ENCODE assay signal across 8 mouse cellular contexts in genomic region chr8:105264024-105264982, GRCm38 (mm10). TPM values are rescaled to one million over a fixed set of nuclear protein-coding genes. Genes with fewer than 3 reads are reported as not detected.
DNase-seq lines count a peak whose midpoint lies in the region; ATAC-seq lines count a peak whose summit lies in the region.

TSS of gene Tradd (minus strand) at chr8:105264609.
TSS of gene Fbxl8 (plus strand) at chr8:105264648.

- H3K27ac ChIP-seq in embryonic facial prominence, embryonic 12.5 days = no peak within 1 kb of the TSS
- no peak within 1 kb of the TSS for H3K27ac ChIP-seq in heart, embryonic 12.5 days (ENCODE audit: poor library complexity, severe bottlenecking)
- H3K27ac ChIP-seq in kidney, embryonic 15.5 days = no peak within 1 kb of the TSS

- H3K4me3 ChIP-seq in embryonic facial prominence, embryonic 12.5 days = peak within 1 kb of the TSS; percentile 56
- peak within 1 kb of the TSS; percentile 87 for H3K4me3 ChIP-seq in heart, embryonic 12.5 days
- H3K4me3 ChIP-seq in kidney, embryonic 15.5 days (replicated peaks) = peak within 1 kb of the TSS; percentile 60

- peak within 1 kb of the TSS; percentile 62 for H3K9ac ChIP-seq in embryonic facial prominence, embryonic 12.5 days
- peak within 1 kb of the TSS; percentile 80 for H3K9ac ChIP-seq in heart, embryonic 12.5 days
- H3K9ac ChIP-seq in kidney, embryonic 15.5 days = peak within 1 kb of the TSS; percentile 54

- peak; percentile 78 to 79 for DNase-seq in B cell, adult 2 months
- DNase-seq in adrenal gland, adult (ENCODE audit: inconsistent age in 2 of 2, low spot score in 1 of 2) = peak; percentile 88 to 94
- peak; percentile 82 for DNase-seq in lung, postnatal 25 days (ENCODE audit: low spot score)
- peak; percentile 66 for DNase-seq in retina, embryonic 14.5 days (ENCODE audit: low spot score)
- DNase-seq in layer of hippocampus, postnatal 14 days (ENCODE audit: low spot score in 2 of 2) = no peak

- peaks cover 24% of the 10 kb centered on the region for H3K4me1 ChIP-seq in embryonic facial prominence, embryonic 12.5 days
- H3K4me1 ChIP-seq in heart, embryonic 12.5 days (replicated peaks) = peaks cover 31% of the 10 kb centered on the region
- H3K4me1 ChIP-seq in kidney, embryonic 15.5 days = peaks cover 44% of the 10 kb centered on the region

- H3K27me3 ChIP-seq in embryonic facial prominence, embryonic 12.5 days = peaks cover 95% of the 10 kb centered on the region
- H3K27me3 ChIP-seq in heart, embryonic 12.5 days (replicated peaks) = peaks cover 76% of the 10 kb centered on the region
- peaks cover 90% of the 10 kb centered on the region for H3K27me3 ChIP-seq in kidney, embryonic 15.5 days

- no peaks in the 10 kb centered on the region for H3K36me3 ChIP-seq in embryonic facial prominence, embryonic 12.5 days
- no peaks in the 10 kb centered on the region for H3K36me3 ChIP-seq in heart, embryonic 12.5 days
- H3K36me3 ChIP-seq in kidney, embryonic 15.5 days = no peaks in the 10 kb centered on the region

- no peak for ATAC-seq in embryonic facial prominence, embryonic 12.5 days (ENCODE audit: insufficient number of reproducible peaks, insufficient read depth, low FRiP score, low TSS enrichment)
- peak; percentile 67 for ATAC-seq in heart, embryonic 12.5 days (ENCODE audit: insufficient number of reproducible peaks, low FRiP score)
- peak; percentile 71 for ATAC-seq in kidney, embryonic 15.5 days (replicated peaks; ENCODE audit: low FRiP score)

- 1% methylated on average over 54 of the region's 54 CpGs for WGBS in embryonic facial prominence, embryonic 12.5 days
- 2% methylated on average over 49 of the region's 54 CpGs for WGBS in heart, embryonic 12.5 days
- 2% methylated on average over 54 of the region's 54 CpGs for WGBS in kidney, embryonic 15.5 days

- H3K9me3 ChIP-seq in embryonic facial prominence, embryonic 12.5 days = peaks cover 5% of the 10 kb centered on the region; the same call in 1 of the 2 replicates
- peaks cover 8% of the 10 kb centered on the region; the same call in 1 of the 2 replicates for H3K9me3 ChIP-seq in heart, embryonic 12.5 days (replicated peaks)
- H3K9me3 ChIP-seq in kidney, embryonic 15.5 days (replicated peaks) = no peaks in the 10 kb centered on the region

- peak within 1 kb of the TSS; percentile 73 for H3K4me2 ChIP-seq in embryonic facial prominence, embryonic 12.5 days (replicated peaks)
- peak within 1 kb of the TSS; percentile 97 for H3K4me2 ChIP-seq in heart, embryonic 12.5 days
- peak within 1 kb of the TSS; percentile 82 for H3K4me2 ChIP-seq in kidney, embryonic 15.5 days

RNA-seq across cellular contexts. Expression of gene Tradd, which starts in this region (rescaled TPM):
- polyA plus RNA-seq in embryonic facial prominence, embryonic 12.5 days (2016; fragmentation: Nextera tagmentation; extraction: Ambion mirVana) = 17.4 and 18.7 TPM in 2 replicates
- polyA plus RNA-seq in heart, embryonic 12.5 days (2016; fragmentation: Nextera tagmentation; extraction: Ambion mirVana) = 16.0 and 16.6 TPM in 2 replicates
- polyA plus RNA-seq in kidney, embryonic 15.5 days (2015; fragmentation: Nextera tagmentation; extraction: Ambion mirVana) = 20.0 and 24.2 TPM in 2 replicates
- total RNA-seq in layer of hippocampus, postnatal 14 days (2021) = 1 to 10 TPM; 6.0 to 7.4 TPM

RNA-seq across cellular contexts. Expression of gene Fbxl8, which starts in this region (rescaled TPM):
- 1.2 and 1.4 TPM in 2 replicates for polyA plus RNA-seq in embryonic facial prominence, embryonic 12.5 days (2016; fragmentation: Nextera tagmentation; extraction: Ambion mirVana)
- polyA plus RNA-seq in heart, embryonic 12.5 days (2016; fragmentation: Nextera tagmentation; extraction: Ambion mirVana) = 2.2 and 2.6 TPM in 2 replicates
- polyA plus RNA-seq in kidney, embryonic 15.5 days (2015; fragmentation: Nextera tagmentation; extraction: Ambion mirVana) = 2.3 and 2.7 TPM in 2 replicates
- total RNA-seq in layer of hippocampus, postnatal 14 days (2021) = 1 to 10 TPM in 1 of 2 experiments, under 1 TPM in 1; 0.52 to 1.1 TPM

Comparison
In these comparisons a context has a peak if more than half of its experiments do, and no peak if none do; other contexts are left out.
1. DNase-seq: peak in B cell, adult 2 months (2 of 2), adrenal gland, adult (2 of 2), lung, postnatal 25 days (single experiment) and retina, embryonic 14.5 days (single experiment); none in layer of hippocampus, postnatal 14 days (0 of 2).
2. Peak in every context shown above with its lines, with median percentiles within 50 percentile points of each other: H3K4me2 ChIP-seq, H3K4me3 ChIP-seq and H3K9ac ChIP-seq.